In genomic region chr3:26835051-26835755, GRCm38 (mm10) we compare ENCODE assay signal across 20 mouse cellular contexts.
DNase-seq lines count a peak whose midpoint lies in the region; ATAC-seq and TF ChIP-seq lines count a peak whose summit lies in the region.
"Had no signal": no experiment of that assay in that cellular context is flagged by ENCODE, and none has a peak within 500 bp of the region (broad histone marks: within the 10 kb centered on the region; RNA-seq: fewer than 3 reads in every experiment).

No protein-coding gene starts in this region.

- H3K4me3 ChIP-seq in neural tube, embryonic 13.5 days: no peak overlapping the region
- no peak overlapping the region for H3K4me3 ChIP-seq in forebrain, postnatal 0 days (ENCODE audit: low read depth, low read length)
- no peak overlapping the region for H3K4me3 ChIP-seq in midbrain, embryonic 12.5 days
- H3K4me3 ChIP-seq: embryonic facial prominence, embryonic 15.5 days; heart, adult 2 months; intestine, embryonic 15.5 days; kidney, embryonic 15.5 days; limb, embryonic 12.5 days; liver, embryonic 12.5 days; megakaryocyte, embryonic 14.5 days had no signal

- no peaks in the 10 kb centered on the region for H3K36me3 ChIP-seq in neural tube, embryonic 13.5 days
- no peaks in the 10 kb centered on the region for H3K36me3 ChIP-seq in forebrain, postnatal 0 days (ENCODE audit: insufficient read depth)
- H3K36me3 ChIP-seq in midbrain, embryonic 12.5 days: no peaks in the 10 kb centered on the region
- H3K36me3 ChIP-seq: embryonic facial prominence, embryonic 15.5 days; intestine, embryonic 15.5 days; kidney, embryonic 15.5 days; limb, embryonic 12.5 days; liver, embryonic 12.5 days had no signal

- H3K4me1 ChIP-seq in neural tube, embryonic 13.5 days (replicated peaks): peaks cover 18% of the 10 kb centered on the region
- peaks cover 12% of the 10 kb centered on the region; the same call in 1 of the 2 replicates for H3K4me1 ChIP-seq in forebrain, postnatal 0 days (ENCODE audit: insufficient read depth)
- H3K4me1 ChIP-seq in midbrain, embryonic 12.5 days: peaks cover 23% of the 10 kb centered on the region
- H3K4me1 ChIP-seq: embryonic facial prominence, embryonic 15.5 days; intestine, embryonic 15.5 days; kidney, embryonic 15.5 days; limb, embryonic 12.5 days; liver, embryonic 12.5 days; megakaryocyte, embryonic 14.5 days had no signal

- 0 out of 2 replicates have a peak, but pooled peaks have one; percentile 23 for ATAC-seq in neural tube, embryonic 13.5 days (ENCODE audit: low read depth)
- ATAC-seq in forebrain, postnatal 0 days: peak; percentile 45
- peak; percentile 70 for ATAC-seq in midbrain, embryonic 12.5 days (ENCODE audit: low FRiP score, low read depth)
- ATAC-seq: intestine, embryonic 15.5 days; liver, embryonic 12.5 days had no signal

- H3K4me2 ChIP-seq in neural tube, embryonic 13.5 days: no peak overlapping the region
- no peak overlapping the region for H3K4me2 ChIP-seq in forebrain, postnatal 0 days (ENCODE audit: low read depth)
- H3K4me2 ChIP-seq in midbrain, embryonic 12.5 days (replicated peaks): peak overlapping the region; percentile 11; the same call in 1 of the 2 replicates
- H3K4me2 ChIP-seq: embryonic facial prominence, embryonic 15.5 days; intestine, embryonic 15.5 days; kidney, embryonic 15.5 days; limb, embryonic 12.5 days; liver, embryonic 12.5 days had no signal

- 73% methylated on average over 17 of the region's 17 CpGs for WGBS in neural tube, embryonic 13.5 days
- WGBS in forebrain, postnatal 0 days: 40% methylated on average over 17 of the region's 17 CpGs
- 43% methylated on average over 17 of the region's 17 CpGs for WGBS in midbrain, embryonic 12.5 days

- no peak for DNase-seq in neural tube, embryonic 10.5 days (ENCODE audit: extremely low spot score, low spot score)
- DNase-seq in forebrain, postnatal 0 days: no peak
- no peak for DNase-seq in urinary bladder, postnatal 36 days (ENCODE audit: low spot score in 2 of 2)
- no peak for DNase-seq in testis, postnatal 10 days (ENCODE audit: low spot score)
- DNase-seq in spleen, postnatal 14 days (ENCODE audit: low spot score in 2 of 2): no peak
- DNase-seq: B cell, adult 2 months; cerebellum, postnatal 36 days; gastrocnemius, postnatal 14 days; heart, adult 2 months; heart, postnatal 36 days; lung, adult 2 months; thymus, postnatal 36 days had no signal

- H3K27ac ChIP-seq in neural tube, embryonic 13.5 days (replicated peaks): 0 out of 2 replicates have a peak overlapping the region, but pooled peaks have one; percentile 28
- no peak overlapping the region for H3K27ac ChIP-seq in forebrain, postnatal 0 days (ENCODE audit: low read depth, low read length)
- peak overlapping the region; percentile 60 for H3K27ac ChIP-seq in midbrain, embryonic 12.5 days (replicated peaks)
- H3K27ac ChIP-seq: embryonic facial prominence, embryonic 15.5 days; heart, adult 2 months; intestine, embryonic 15.5 days; kidney, embryonic 15.5 days; limb, embryonic 12.5 days; liver, embryonic 12.5 days had no signal

- H3K9me3 ChIP-seq in neural tube, embryonic 13.5 days: no peaks in the 10 kb centered on the region
- H3K9me3 ChIP-seq in forebrain, postnatal 0 days (ENCODE audit: low read length): no peaks in the 10 kb centered on the region
- no peaks in the 10 kb centered on the region for H3K9me3 ChIP-seq in midbrain, embryonic 12.5 days
- H3K9me3 ChIP-seq: embryonic facial prominence, embryonic 15.5 days; intestine, embryonic 15.5 days; kidney, embryonic 15.5 days; limb, embryonic 12.5 days; liver, embryonic 12.5 days; megakaryocyte, embryonic 14.5 days had no signal

- TF ChIP-seq CTCF in forebrain, postnatal 0 days (IDR thresholded peaks at IDR 0.05; ENCODE audit: low read depth): no peak

- H3K9ac ChIP-seq in neural tube, embryonic 13.5 days: no peak overlapping the region
- no peak overlapping the region for H3K9ac ChIP-seq in forebrain, postnatal 0 days
- H3K9ac ChIP-seq in midbrain, embryonic 12.5 days (replicated peaks): no peak overlapping the region
- H3K9ac ChIP-seq: embryonic facial prominence, embryonic 15.5 days; intestine, embryonic 15.5 days; kidney, embryonic 15.5 days; limb, embryonic 12.5 days; liver, embryonic 12.5 days had no signal

- no peaks in the 10 kb centered on the region for H3K27me3 ChIP-seq in neural tube, embryonic 13.5 days
- no peaks in the 10 kb centered on the region for H3K27me3 ChIP-seq in forebrain, postnatal 0 days (ENCODE audit: insufficient read depth, low read length)
- H3K27me3 ChIP-seq in midbrain, embryonic 12.5 days: peaks cover 6% of the 10 kb centered on the region; the same call in 1 of the 2 replicates
- H3K27me3 ChIP-seq: embryonic facial prominence, embryonic 15.5 days; intestine, embryonic 15.5 days; kidney, embryonic 15.5 days; limb, embryonic 12.5 days; liver, embryonic 12.5 days; megakaryocyte, embryonic 14.5 days had no signal
